Comparison of ENCODE assay signal across 38 mouse cellular contexts in the genomic region with DNA sequence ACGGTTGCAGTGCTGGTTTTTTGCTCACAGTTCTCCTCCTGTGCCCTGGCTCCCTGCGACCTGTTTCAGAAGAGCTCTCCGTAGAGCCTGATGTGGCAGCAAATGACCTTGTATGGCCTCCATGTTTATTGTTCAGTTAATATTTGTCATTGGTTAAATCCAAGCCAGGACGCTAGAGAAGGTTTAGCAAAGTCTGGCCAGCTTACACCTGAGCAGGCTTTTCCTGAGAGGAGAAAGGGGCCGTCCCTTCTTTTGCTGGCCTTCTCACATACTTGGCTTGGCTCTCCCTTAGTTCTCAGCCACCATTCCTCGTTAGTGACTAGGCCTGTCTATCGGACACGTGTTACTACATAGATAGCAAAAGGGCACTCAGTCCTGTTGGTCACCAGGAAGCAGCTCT. TPM values are rescaled to one million over a fixed set of nuclear protein-coding genes. Genes with fewer than 3 reads are reported as not detected.
"Had no signal": no experiment of that assay in that cellular context is flagged by ENCODE, and none has a peak within 500 bp of the region (broad histone marks: within the 10 kb centered on the region; RNA-seq: fewer than 3 reads in every experiment).

No protein-coding gene starts in this region.

- H3K9ac ChIP-seq: heart, embryonic 12.5 days; hindbrain, embryonic 14.5 days; intestine, embryonic 15.5 days; limb, embryonic 12.5 days; liver, embryonic 13.5 days had no signal

- H3K27me3 ChIP-seq: heart, embryonic 12.5 days; intestine, embryonic 15.5 days; limb, embryonic 12.5 days; liver, embryonic 13.5 days had no signal

- H3K36me3 ChIP-seq: heart, embryonic 10.5 days; intestine, embryonic 15.5 days; liver, embryonic 13.5 days had no signal

- H3K27ac ChIP-seq: gastrocnemius, adult 2 months; heart, embryonic 10.5 days; hindbrain, embryonic 14.5 days; intestine, embryonic 15.5 days; layer of hippocampus, adult 2 months; left cerebral cortex, adult 2 months; limb, embryonic 10.5 days; limb, embryonic 12.5 days; liver, embryonic 13.5 days had no signal

- H3K4me2 ChIP-seq: heart, embryonic 12.5 days; hindbrain, embryonic 14.5 days; intestine, embryonic 15.5 days; limb, embryonic 12.5 days; liver, embryonic 13.5 days had no signal

- ATAC-seq: forebrain, embryonic 16.5 days; hindbrain, embryonic 16.5 days; inflammation-experienced regulatory T-cells, adult 6 months; intestine, embryonic 15.5 days; intestine, postnatal 0 days had no signal

- H3K9me3 ChIP-seq: heart, embryonic 10.5 days; intestine, embryonic 15.5 days; limb, embryonic 10.5 days; limb, embryonic 12.5 days; liver, embryonic 13.5 days had no signal

- DNase-seq: gastrocnemius, adult 2 months; gastrocnemius, postnatal 10 days; gastrocnemius, postnatal 25 days; heart, adult 18-20 months; heart, postnatal 10 days; kidney, adult 18-20 months; kidney, adult 8-10 months; kidney, postnatal 10 days; kidney, postnatal 25 days; kidney, postnatal 4 days; liver, embryonic 13.5 days had no signal

- H3K4me1 ChIP-seq: heart, embryonic 12.5 days; intestine, embryonic 15.5 days; limb, embryonic 12.5 days had no signal

- H3K4me3 ChIP-seq: gastrocnemius, adult 2 months; heart, embryonic 10.5 days; heart, embryonic 12.5 days; intestine, embryonic 15.5 days; layer of hippocampus, adult 2 months; left cerebral cortex, adult 2 months; limb, embryonic 10.5 days; limb, embryonic 12.5 days; liver, embryonic 13.5 days had no signal

RNA-seq across cellular contexts. Expression of gene Phxr2, which starts 28.5 kb away (rescaled TPM):
- total RNA-seq: gastrocnemius, adult 2 months; gastrocnemius, postnatal 10 days; gastrocnemius, postnatal 25 days; gastrocnemius, postnatal 4 days; heart, adult 18-20 months; heart, adult 8-10 months; heart, postnatal 10 days; heart, postnatal 25 days; hematopoietic stem cell, adult 5-6 weeks; layer of hippocampus, adult 2 months; layer of hippocampus, postnatal 10 days; layer of hippocampus, postnatal 25 days; left cerebral cortex, adult 2 months; left cerebral cortex, postnatal 14 days; left cerebral cortex, postnatal 36 days had no signal
- polyA plus RNA-seq: frontal cortex, adult 2 months; heart, embryonic 10.5 days; heart, embryonic 12.5 days; heart, embryonic 14.5 days; heart, embryonic 16.5 days; hindbrain, embryonic 11.5 days; hindbrain, embryonic 14.5 days; inflammation-experienced regulatory T-cells, adult 6 months; intestine, embryonic 15.5 days; intestine, postnatal 0 days; kidney, embryonic 14.5 days; kidney, embryonic 16.5 days; limb, embryonic 14.5 days; liver, embryonic 13.5 days had no signal
